Mouse (Mus musculus): Measurements from ENCODE around the gene Lats2. TPM values are rescaled to one million over a fixed set of nuclear protein-coding genes. Genes with fewer than 3 reads are reported as not detected.
A peak's percentile ranks its signal among the peaks of the same experiment; 100 is the strongest.

Lats2 gene
- polyA plus RNA-seq, 1 experiment from 2014 or later: 25.6 TPM

DNA sequence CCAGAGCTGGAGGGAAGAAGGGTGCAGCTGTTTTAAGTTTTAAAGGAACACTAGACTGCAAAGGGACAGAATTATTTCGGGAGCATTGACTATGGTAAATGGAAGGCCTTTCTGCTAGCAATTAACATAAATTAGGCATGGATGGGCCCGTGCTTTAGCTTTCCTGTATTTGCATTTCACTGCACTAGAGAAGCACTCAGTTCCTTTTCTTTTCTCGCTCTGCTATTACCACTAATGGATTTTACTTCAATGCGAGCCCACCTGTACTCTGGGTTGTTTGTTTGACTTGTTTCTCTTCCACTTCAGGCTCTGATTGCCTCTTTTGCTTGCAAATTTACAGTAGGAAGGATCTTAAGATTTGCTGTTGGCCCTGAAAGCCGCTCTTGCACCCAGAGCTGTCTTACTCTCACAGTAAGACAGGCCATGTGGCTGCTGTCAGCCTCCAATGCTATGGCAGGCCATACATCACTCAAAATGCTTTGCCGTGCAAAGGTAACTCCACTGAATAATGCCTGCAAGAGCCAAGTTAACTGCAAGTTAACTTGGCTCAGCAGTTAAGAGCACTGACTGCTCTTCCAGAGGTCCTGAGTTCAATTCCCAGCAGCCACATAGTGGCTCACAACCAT lies 25.4 kb downstream of the Lats2 start:
- WGBS: 60% methylated on average over 6 of the region's 6 CpGs
- no peak overlapping the region for H3K27ac ChIP-seq
- H3K4me2 ChIP-seq: no peak overlapping the region
- no peaks in the 10 kb centered on the region for H3K9me3 ChIP-seq
- H3K27me3 ChIP-seq: no peaks in the 10 kb centered on the region
- H3K9ac ChIP-seq: no peak overlapping the region
- no peak for ATAC-seq (ENCODE audit: borderline replicate concordance, extremely low read depth, low FRiP score, low TSS enrichment)
- H3K36me3 ChIP-seq: peaks cover 9% of the 10 kb centered on the region; the same call in 1 of the 2 replicates
- peaks cover 71% of the 10 kb centered on the region for H3K4me1 ChIP-seq
- H3K4me3 ChIP-seq: no peak overlapping the region

DNA sequence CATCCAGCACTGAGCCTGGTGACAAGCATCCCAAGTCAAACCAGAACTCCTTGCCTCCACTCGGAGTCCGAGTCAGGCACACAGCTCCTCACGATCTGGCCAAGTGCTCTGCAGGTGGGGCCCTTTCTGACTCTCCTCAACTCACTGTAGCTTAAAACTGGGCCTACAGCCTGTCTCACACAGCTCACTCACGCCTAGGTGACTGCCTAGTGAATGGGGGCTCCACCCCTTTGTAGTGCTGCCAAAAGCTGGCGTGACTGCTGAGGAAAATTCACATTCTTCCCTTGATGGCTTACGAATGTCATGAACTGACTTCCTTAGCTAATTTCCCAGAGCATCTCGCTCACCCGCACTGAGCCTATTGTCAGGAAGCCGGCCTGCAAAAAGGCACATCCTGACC lies 27.7 kb downstream of the Lats2 start:
- H3K36me3 ChIP-seq: peaks cover 14% of the 10 kb centered on the region; the same call in 1 of the 2 replicates
- H3K9me3 ChIP-seq: no peaks in the 10 kb centered on the region
- no peaks in the 10 kb centered on the region for H3K27me3 ChIP-seq
- H3K4me1 ChIP-seq: peaks cover 50% of the 10 kb centered on the region
- H3K27ac ChIP-seq: peak overlapping the region; percentile 84
- peak overlapping the region; percentile 20; the same call in 1 of the 2 replicates for H3K4me2 ChIP-seq
- peak; percentile 86 for ATAC-seq (ENCODE audit: borderline replicate concordance, extremely low read depth, low FRiP score, low TSS enrichment)
- 12% methylated on average over 9 of the region's 9 CpGs for WGBS
- H3K4me3 ChIP-seq: no peak overlapping the region
- no peak overlapping the region for H3K9ac ChIP-seq

- H3K4me1 ChIP-seq: peaks cover 49% of the 10 kb centered on the region
- H3K9ac ChIP-seq: no peak overlapping the region
These were observed 28.2 kb downstream of the Lats2 start for GRCm38 (mm10) chr14:57729975-57730499.

GRCm38 (mm10) chr14:57729364-57729763 lies 28.8 kb downstream of the Lats2 start:
- H3K4me2 ChIP-seq: no peak overlapping the region
- H3K4me1 ChIP-seq: peaks cover 46% of the 10 kb centered on the region
- no peaks in the 10 kb centered on the region for H3K27me3 ChIP-seq
- H3K4me3 ChIP-seq: no peak overlapping the region
- H3K9ac ChIP-seq: no peak overlapping the region
- peak overlapping the region; percentile 84 for H3K27ac ChIP-seq
- WGBS: 63% methylated on average over 8 of the region's 8 CpGs
- no peaks in the 10 kb centered on the region for H3K9me3 ChIP-seq
- peaks cover 14% of the 10 kb centered on the region; the same call in 1 of the 2 replicates for H3K36me3 ChIP-seq
- no peak for ATAC-seq (ENCODE audit: borderline replicate concordance, extremely low read depth, low FRiP score, low TSS enrichment)

More at GRCm38 (mm10) chr14:57729975-57730499, 28.2 kb downstream of the Lats2 start:
- Histone ChIP-seq H3K27me3 (no peaks in the 10 kb centered on the region), H3K9me3 (no peaks in the 10 kb centered on the region), H3K27ac (peak overlapping the region; percentile 84), H3K4me3 (no peak overlapping the region), H3K36me3 (peaks cover 14% of the 10 kb centered on the region; the same call in 1 of the 2 replicates), H3K4me2 (peak overlapping the region; percentile 20; the same call in 1 of the 2 replicates)
- WGBS: 43% methylated on average over 5 of the region's 5 CpGs
- peak; percentile 58; the same call in 1 of the 2 replicates for ATAC-seq (ENCODE audit: borderline replicate concordance, extremely low read depth, low FRiP score, low TSS enrichment)

- H3K4me2 ChIP-seq: no peak overlapping the region
- H3K4me3 ChIP-seq: no peak overlapping the region
- H3K4me1 ChIP-seq: peaks cover 32% of the 10 kb centered on the region
- peaks cover 17% of the 10 kb centered on the region; the same call in 1 of the 2 replicates for H3K36me3 ChIP-seq
- H3K27ac ChIP-seq: no peak overlapping the region
- WGBS: 77% methylated on average over 8 of the region's 8 CpGs
- no peaks in the 10 kb centered on the region for H3K27me3 ChIP-seq
- no peaks in the 10 kb centered on the region for H3K9me3 ChIP-seq
- no peak for ATAC-seq (ENCODE audit: borderline replicate concordance, extremely low read depth, low FRiP score, low TSS enrichment)
- H3K9ac ChIP-seq: no peak overlapping the region
These were observed 32.0 kb downstream of the Lats2 start for GRCm38 (mm10) chr14:57726172-57726571.

GRCm38 (mm10) chr14:57724473-57724872 lies 33.7 kb downstream of the Lats2 start:
- peak; percentile 79 for ATAC-seq (ENCODE audit: borderline replicate concordance, extremely low read depth, low FRiP score, low TSS enrichment)
- Histone ChIP-seq H3K4me2 (no peak overlapping the region), H3K9me3 (no peaks in the 10 kb centered on the region), H3K9ac (no peak overlapping the region), H3K4me3 (no peak overlapping the region), H3K4me1 (peaks cover 15% of the 10 kb centered on the region), H3K36me3 (peaks cover 17% of the 10 kb centered on the region; the same call in 1 of the 2 replicates), H3K27ac (peak overlapping the region; percentile 45), H3K27me3 (no peaks in the 10 kb centered on the region)
- 58% methylated on average over 4 of the region's 4 CpGs for WGBS

DNA sequence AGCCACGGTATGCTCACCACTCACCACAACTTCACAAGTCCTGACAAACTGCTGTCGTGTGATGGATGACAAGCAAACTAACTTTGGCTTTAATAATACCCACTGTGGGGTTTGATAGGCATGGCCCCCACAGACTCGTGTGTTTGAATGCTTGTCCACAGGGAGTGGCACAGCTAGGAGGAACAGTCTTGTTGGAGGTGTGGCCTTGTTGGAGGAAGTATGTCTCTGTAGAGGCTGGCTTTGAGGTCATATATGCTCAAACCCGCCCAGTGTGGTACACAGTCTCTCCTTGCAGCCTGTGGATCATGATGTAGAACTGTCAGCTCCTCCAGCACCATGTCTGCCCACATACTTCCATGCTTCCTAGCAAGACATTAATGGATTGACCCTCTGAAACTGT lies 39.9 kb downstream of the Lats2 start:
- ATAC-seq (ENCODE audit: borderline replicate concordance, extremely low read depth, low FRiP score, low TSS enrichment): no peak

DNA sequence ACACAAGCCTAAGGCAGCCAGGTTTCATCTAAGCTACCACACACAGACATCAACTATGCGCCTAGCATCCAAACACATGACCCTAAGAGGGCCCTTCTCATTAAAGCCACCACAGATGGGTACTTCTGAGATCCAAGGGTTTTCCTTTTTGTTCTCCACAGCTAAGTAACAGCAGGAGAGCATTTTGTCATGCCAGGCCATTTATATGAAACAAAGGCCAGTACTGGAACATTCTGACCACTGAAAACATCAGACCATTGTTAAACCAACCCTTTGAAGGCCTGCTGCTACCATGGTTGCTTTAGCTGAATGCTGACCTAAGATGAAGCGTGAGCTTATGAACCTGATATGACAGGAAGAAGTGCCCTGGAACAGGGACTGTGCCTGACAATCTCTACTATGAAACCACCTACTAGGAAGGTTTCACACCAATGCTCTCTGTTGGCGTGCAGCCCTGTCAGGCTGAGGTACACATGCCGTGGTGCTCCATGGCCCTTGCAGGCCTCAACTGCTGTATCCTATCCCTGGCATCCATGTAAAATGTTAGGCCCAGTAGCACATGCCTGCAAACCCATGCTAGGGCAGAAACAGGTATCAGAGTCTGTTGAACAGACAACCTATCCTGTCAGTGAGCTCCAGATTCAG lies 41.5 kb downstream of the Lats2 start:
- H3K4me3 ChIP-seq: no peak overlapping the region
- H3K27ac ChIP-seq: no peak overlapping the region
- no peaks in the 10 kb centered on the region for H3K4me1 ChIP-seq
- H3K27me3 ChIP-seq: no peaks in the 10 kb centered on the region
- H3K9ac ChIP-seq: no peak overlapping the region
- H3K9me3 ChIP-seq: no peaks in the 10 kb centered on the region
- 92% methylated on average over 4 of the region's 4 CpGs for WGBS
- H3K36me3 ChIP-seq: peaks cover 8% of the 10 kb centered on the region
- ATAC-seq (ENCODE audit: borderline replicate concordance, extremely low read depth, low FRiP score, low TSS enrichment): no peak
- no peak overlapping the region for H3K4me2 ChIP-seq

More for the DNA sequence above, 39.9 kb downstream of the Lats2 start:
- H3K4me2 ChIP-seq: no peak overlapping the region
- no peak overlapping the region for H3K4me3 ChIP-seq
- no peak overlapping the region for H3K9ac ChIP-seq
- H3K4me1 ChIP-seq: no peaks in the 10 kb centered on the region
- H3K27ac ChIP-seq: no peak overlapping the region
- no peaks in the 10 kb centered on the region for H3K27me3 ChIP-seq
- peaks cover 13% of the 10 kb centered on the region for H3K36me3 ChIP-seq
- 76% methylated on average over 4 of the region's 4 CpGs for WGBS
- H3K9me3 ChIP-seq: no peaks in the 10 kb centered on the region

DNA sequence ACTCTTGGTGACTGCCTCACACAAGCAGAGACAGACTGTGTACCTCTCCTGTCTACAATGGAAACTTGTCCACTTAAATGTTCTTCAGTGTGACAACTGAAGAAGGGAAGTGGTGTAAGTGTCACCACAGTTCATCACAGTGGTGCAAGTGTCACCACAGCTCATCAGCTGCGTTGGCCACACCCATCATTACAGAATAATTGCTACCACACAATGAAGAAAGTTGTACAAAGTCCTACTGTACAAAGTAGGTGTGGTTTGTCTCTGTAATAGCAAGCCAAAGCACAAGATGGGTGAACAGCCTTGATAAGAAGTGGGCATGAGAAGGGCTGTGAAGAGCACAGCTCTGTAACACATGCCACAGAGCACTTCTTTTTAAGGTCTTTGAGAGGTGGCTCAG lies 45.3 kb downstream of the Lats2 start:
- Histone ChIP-seq H3K9me3 (no peaks in the 10 kb centered on the region), H3K9ac (no peak overlapping the region), H3K4me2 (no peak overlapping the region), H3K4me3 (no peak overlapping the region), H3K36me3 (peaks cover 2% of the 10 kb centered on the region), H3K4me1 (peaks cover 19% of the 10 kb centered on the region), H3K27me3 (no peaks in the 10 kb centered on the region), H3K27ac (no peak overlapping the region)
- WGBS: 96% methylated on average over 1 of the region's 1 CpGs
- no peak for ATAC-seq (ENCODE audit: borderline replicate concordance, extremely low read depth, low FRiP score, low TSS enrichment)

DNA sequence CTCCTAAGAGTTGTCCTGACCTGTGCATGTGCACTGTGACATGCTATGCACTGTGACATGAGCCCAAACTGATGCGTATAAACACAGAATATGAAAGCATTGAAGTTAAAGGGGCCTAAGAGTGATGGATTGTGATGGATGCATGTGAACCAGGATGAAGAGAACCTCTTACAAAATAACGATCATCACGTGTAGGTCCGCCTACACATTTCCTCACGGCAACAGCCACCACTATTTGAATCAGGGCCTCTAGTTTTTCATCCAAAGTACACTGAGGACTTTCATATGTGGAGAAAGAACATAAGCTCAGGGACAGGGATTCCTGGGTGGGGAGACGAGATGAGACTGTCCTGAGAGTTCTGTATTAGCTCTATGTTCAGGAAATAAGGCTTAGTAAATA lies 47.1 kb downstream of the Lats2 start:
- H3K9me3 ChIP-seq: no peaks in the 10 kb centered on the region
- ATAC-seq (ENCODE audit: borderline replicate concordance, extremely low read depth, low FRiP score, low TSS enrichment): no peak
- H3K4me1 ChIP-seq: peaks cover 35% of the 10 kb centered on the region
- H3K27ac ChIP-seq: no peak overlapping the region
- no peaks in the 10 kb centered on the region for H3K27me3 ChIP-seq
- H3K36me3 ChIP-seq: 0 out of 2 replicates have a peak, but pooled peaks cover 4% of the 10 kb centered on the region
- no peak overlapping the region for H3K9ac ChIP-seq
- no peak overlapping the region for H3K4me2 ChIP-seq
- 74% methylated on average over 6 of the region's 6 CpGs for WGBS
- H3K4me3 ChIP-seq: no peak overlapping the region

DNA sequence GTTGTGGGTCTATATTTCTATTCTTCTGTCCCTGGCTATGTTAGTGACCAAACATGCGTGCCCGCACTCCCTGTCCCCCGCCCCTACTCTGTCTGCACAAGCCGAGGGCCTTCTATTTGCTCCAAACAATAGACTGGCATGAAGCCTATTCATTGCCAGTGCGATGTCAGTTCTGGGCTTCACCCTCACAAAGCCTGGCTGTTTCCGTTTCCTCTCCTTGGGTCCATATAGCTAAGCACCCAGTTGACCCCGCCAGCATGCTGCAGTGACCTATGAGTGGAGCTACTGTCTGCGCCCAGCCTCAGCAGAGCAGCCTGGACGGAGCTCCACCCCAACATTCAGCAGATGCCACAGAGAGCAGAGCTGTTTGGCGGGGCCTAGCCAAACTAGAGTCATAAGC lies 49.0 kb downstream of the Lats2 start:
- Histone ChIP-seq H3K4me3 (no peak overlapping the region), H3K9me3 (no peaks in the 10 kb centered on the region), H3K4me1 (peaks cover 39% of the 10 kb centered on the region), H3K4me2 (no peak overlapping the region), H3K27ac (peak overlapping the region; percentile 41; the same call in 1 of the 2 replicates), H3K27me3 (no peaks in the 10 kb centered on the region), H3K36me3 (0 out of 2 replicates have a peak, but pooled peaks cover 4% of the 10 kb centered on the region), H3K9ac (no peak overlapping the region)
- ATAC-seq (ENCODE audit: borderline replicate concordance, extremely low read depth, low FRiP score, low TSS enrichment): peak; percentile 60
- WGBS: 64% methylated on average over 10 of the region's 10 CpGs

DNA sequence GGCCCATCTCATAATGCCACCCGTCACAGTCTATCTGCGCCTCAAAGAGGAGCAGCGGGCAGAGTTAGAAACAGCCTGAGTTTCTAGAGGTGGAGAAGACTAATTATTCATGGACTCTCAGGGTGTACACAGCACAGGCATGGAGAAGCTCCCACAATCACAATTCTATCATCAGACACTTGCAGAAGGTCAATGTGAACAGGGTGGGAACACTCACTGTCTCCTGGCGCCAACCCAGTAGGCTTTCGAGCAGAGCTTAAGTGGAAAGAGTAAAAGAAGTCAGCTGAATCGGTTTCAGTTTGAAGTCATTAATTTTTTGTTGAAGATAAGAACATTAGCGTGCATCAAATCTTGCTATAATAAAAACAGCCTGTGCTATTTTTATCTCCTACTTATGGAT lies 49.6 kb downstream of the Lats2 start:
- H3K4me1 ChIP-seq: peaks cover 39% of the 10 kb centered on the region
- H3K36me3 ChIP-seq: 0 out of 2 replicates have a peak, but pooled peaks cover 4% of the 10 kb centered on the region
- no peak overlapping the region for H3K9ac ChIP-seq
- ATAC-seq (ENCODE audit: borderline replicate concordance, extremely low read depth, low FRiP score, low TSS enrichment): no peak; the same call in 1 of the 2 replicates
- H3K4me3 ChIP-seq: no peak overlapping the region
- H3K27ac ChIP-seq: 0 out of 2 replicates have a peak overlapping the region, but pooled peaks have one; percentile 41
- WGBS: 58% methylated on average over 7 of the region's 7 CpGs
- H3K4me2 ChIP-seq: no peak overlapping the region
- H3K27me3 ChIP-seq: no peaks in the 10 kb centered on the region
- no peaks in the 10 kb centered on the region for H3K9me3 ChIP-seq

Measured in lung, embryonic 15.5 days (tissue).